Mouse (Mus musculus): ENCODE data around the gene Olfr148. TPM values are rescaled to one million over a fixed set of nuclear protein-coding genes. Genes with fewer than 3 reads are reported as not detected.

Olfr148 gene
- polyA plus RNA-seq, 1 experiment, result not detected

GRCm38 (mm10) chr9:39629069-39629468 is 18.6 kb downstream of the Olfr148 start:
- Histone ChIP-seq H3K36me3 (ENCODE audit: control insufficient read depth, insufficient read depth, low read length, poor library complexity, severe bottlenecking) (no peaks in the 10 kb centered on the region), H3K4me1 (ENCODE audit: control insufficient read depth, insufficient read depth, low read length) (no peaks in the 10 kb centered on the region), H3K9me3 (replicated peaks; ENCODE audit: control insufficient read depth, insufficient read depth, low read length, poor library complexity, severe bottlenecking) (no peaks in the 10 kb centered on the region), H3K4me3 (ENCODE audit: low read depth, low read length) (no peak overlapping the region), H3K9ac (ENCODE audit: low read depth, poor library complexity, severe bottlenecking) (no peak overlapping the region), H3K27ac (ENCODE audit: insufficient read depth, low read length) (no peak overlapping the region), H3K27me3 (ENCODE audit: control insufficient read depth, insufficient read depth, low read length, poor library complexity, severe bottlenecking) (no peaks in the 10 kb centered on the region)
- no peak for TF ChIP-seq EP300 (IDR thresholded peaks at IDR 0.05; ENCODE audit: insufficient read depth, low read depth, low read length)
- no peak for TF ChIP-seq POLR2A (IDR thresholded peaks at IDR 0.05; ENCODE audit: insufficient read depth, low read length)
- TF ChIP-seq CTCF (IDR thresholded peaks at IDR 0.05; ENCODE audit: low read depth, low read length), result no peak

GRCm38 (mm10) chr9:39633913-39634594 is 23.6 kb downstream of the Olfr148 start:
- Histone ChIP-seq H3K9me3 (replicated peaks; ENCODE audit: control insufficient read depth, insufficient read depth, low read length, poor library complexity, severe bottlenecking) (no peaks in the 10 kb centered on the region), H3K27me3 (ENCODE audit: control insufficient read depth, insufficient read depth, low read length, poor library complexity, severe bottlenecking) (no peaks in the 10 kb centered on the region), H3K27ac (ENCODE audit: insufficient read depth, low read length) (no peak overlapping the region), H3K36me3 (ENCODE audit: control insufficient read depth, insufficient read depth, low read length, poor library complexity, severe bottlenecking) (no peaks in the 10 kb centered on the region), H3K4me3 (ENCODE audit: low read depth, low read length) (no peak overlapping the region), H3K9ac (ENCODE audit: low read depth, poor library complexity, severe bottlenecking) (no peak overlapping the region), H3K4me1 (ENCODE audit: control insufficient read depth, insufficient read depth, low read length) (no peaks in the 10 kb centered on the region)
- TF ChIP-seq POLR2A (IDR thresholded peaks at IDR 0.05; ENCODE audit: insufficient read depth, low read length), result no peak
- TF ChIP-seq CTCF (IDR thresholded peaks at IDR 0.05; ENCODE audit: low read depth, low read length), result no peak
- TF ChIP-seq EP300 (IDR thresholded peaks at IDR 0.05; ENCODE audit: insufficient read depth, low read depth, low read length), result no peak

- H3K4me1 ChIP-seq (ENCODE audit: control insufficient read depth, insufficient read depth, low read length), result no peaks in the 10 kb centered on the region
- H3K9ac ChIP-seq (ENCODE audit: low read depth, poor library complexity, severe bottlenecking), result no peak within 1 kb of the TSS
- no peaks in the 10 kb centered on the region for H3K36me3 ChIP-seq (ENCODE audit: control insufficient read depth, insufficient read depth, low read length, poor library complexity, severe bottlenecking)
- H3K9me3 ChIP-seq (replicated peaks; ENCODE audit: control insufficient read depth, insufficient read depth, low read length, poor library complexity, severe bottlenecking), result no peaks in the 10 kb centered on the region
- no peaks in the 10 kb centered on the region for H3K27me3 ChIP-seq (ENCODE audit: control insufficient read depth, insufficient read depth, low read length, poor library complexity, severe bottlenecking)
- H3K4me3 ChIP-seq (ENCODE audit: low read depth, low read length), result no peak within 1 kb of the TSS
- no peak for TF ChIP-seq POLR2A (IDR thresholded peaks at IDR 0.05; ENCODE audit: insufficient read depth, low read length)
- TF ChIP-seq CTCF (IDR thresholded peaks at IDR 0.05; ENCODE audit: low read depth, low read length), result no peak
- no peak for TF ChIP-seq EP300 (IDR thresholded peaks at IDR 0.05; ENCODE audit: insufficient read depth, low read depth, low read length)
- no peak within 1 kb of the TSS for H3K27ac ChIP-seq (ENCODE audit: insufficient read depth, low read length)
These were observed 34.3 kb downstream of the Olfr148 start, which contains the start of gene Olfr961 for GRCm38 (mm10) chr9:39644785-39645184. Gene Olfr961, plus strand, starts transcription at chr9:39645085.

DNA sequence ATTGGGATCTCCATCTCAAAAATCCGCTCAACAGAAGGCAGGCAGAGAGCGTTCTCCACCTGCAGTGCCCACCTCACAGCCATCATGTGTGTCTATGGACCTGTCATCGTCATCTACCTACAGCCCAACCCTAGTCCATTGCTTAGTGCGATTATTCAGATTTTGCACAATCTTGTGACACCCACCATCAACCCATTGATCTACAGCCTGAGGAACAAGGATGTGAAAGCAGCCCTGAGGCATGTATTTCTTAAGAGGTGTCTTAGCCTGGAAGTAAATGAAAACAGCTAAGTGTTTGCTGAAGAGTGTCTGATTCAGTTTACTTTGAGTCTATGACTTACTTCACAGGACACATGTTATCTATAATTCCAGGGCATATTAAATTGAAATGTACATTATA is 36.9 kb downstream of the Olfr148 start:
- no peaks in the 10 kb centered on the region for H3K4me1 ChIP-seq (ENCODE audit: control insufficient read depth, insufficient read depth, low read length)
- no peaks in the 10 kb centered on the region for H3K9me3 ChIP-seq (replicated peaks; ENCODE audit: control insufficient read depth, insufficient read depth, low read length, poor library complexity, severe bottlenecking)

GRCm38 (mm10) chr9:39654756-39655396 is 44.4 kb downstream of the Olfr148 start:
- Histone ChIP-seq H3K4me1 (ENCODE audit: control insufficient read depth, insufficient read depth, low read length) (no peaks in the 10 kb centered on the region), H3K27ac (ENCODE audit: insufficient read depth, low read length) (no peak overlapping the region), H3K4me3 (ENCODE audit: low read depth, low read length) (no peak overlapping the region), H3K9ac (ENCODE audit: low read depth, poor library complexity, severe bottlenecking) (no peak overlapping the region), H3K27me3 (ENCODE audit: control insufficient read depth, insufficient read depth, low read length, poor library complexity, severe bottlenecking) (no peaks in the 10 kb centered on the region), H3K9me3 (replicated peaks; ENCODE audit: control insufficient read depth, insufficient read depth, low read length, poor library complexity, severe bottlenecking) (no peaks in the 10 kb centered on the region), H3K36me3 (ENCODE audit: control insufficient read depth, insufficient read depth, low read length, poor library complexity, severe bottlenecking) (no peaks in the 10 kb centered on the region)
- TF ChIP-seq EP300 (IDR thresholded peaks at IDR 0.05; ENCODE audit: insufficient read depth, low read depth, low read length) (no peak), CTCF (IDR thresholded peaks at IDR 0.05; ENCODE audit: low read depth, low read length) (no peak), POLR2A (IDR thresholded peaks at IDR 0.05; ENCODE audit: insufficient read depth, low read length) (no peak)

More for the DNA sequence above, 36.9 kb downstream of the Olfr148 start:
- TF ChIP-seq EP300 (IDR thresholded peaks at IDR 0.05; ENCODE audit: insufficient read depth, low read depth, low read length) (no peak), CTCF (IDR thresholded peaks at IDR 0.05; ENCODE audit: low read depth, low read length) (no peak)
- H3K9ac ChIP-seq (ENCODE audit: low read depth, poor library complexity, severe bottlenecking), result no peak overlapping the region
- no peaks in the 10 kb centered on the region for H3K27me3 ChIP-seq (ENCODE audit: control insufficient read depth, insufficient read depth, low read length, poor library complexity, severe bottlenecking)
- no peak overlapping the region for H3K27ac ChIP-seq (ENCODE audit: insufficient read depth, low read length)
- H3K4me3 ChIP-seq (ENCODE audit: low read depth, low read length), result no peak overlapping the region
- H3K36me3 ChIP-seq (ENCODE audit: control insufficient read depth, insufficient read depth, low read length, poor library complexity, severe bottlenecking), result no peaks in the 10 kb centered on the region

Other genes with a start within 250 kb of the Olfr148 start
- not detected in 2 replicates for gene Olfr951, start 223.2 kb upstream of the Olfr148 start, polyA plus RNA-seq (2011; ENCODE audit: insufficient read depth, insufficient read length, low read depth, missing spikeins)
- not detected in 2 replicates for gene Olfr952, start 183.5 kb upstream of the Olfr148 start, polyA plus RNA-seq (2011; ENCODE audit: insufficient read depth, insufficient read length, low read depth, missing spikeins)
- gene Olfr954, start 154.0 kb upstream of the Olfr148 start, polyA plus RNA-seq (2011; ENCODE audit: insufficient read depth, insufficient read length, low read depth, missing spikeins), result not detected in 2 replicates
- gene Olfr955, start 138.7 kb upstream of the Olfr148 start, polyA plus RNA-seq (2011; ENCODE audit: insufficient read depth, insufficient read length, low read depth, missing spikeins), result not detected in 2 replicates
- gene Olfr44, start 116.7 kb upstream of the Olfr148 start, polyA plus RNA-seq (2011; ENCODE audit: insufficient read depth, insufficient read length, low read depth, missing spikeins), result not detected in 2 replicates
- gene Olfr957, start 94.8 kb upstream of the Olfr148 start, polyA plus RNA-seq (2011; ENCODE audit: insufficient read depth, insufficient read length, low read depth, missing spikeins), result not detected in 2 replicates
- not detected in 2 replicates for gene Olfr958, start 56.6 kb upstream of the Olfr148 start, polyA plus RNA-seq (2011; ENCODE audit: insufficient read depth, insufficient read length, low read depth, missing spikeins)
- gene Olfr959, start 35.1 kb upstream of the Olfr148 start, polyA plus RNA-seq (2011; ENCODE audit: insufficient read depth, insufficient read length, low read depth, missing spikeins), result not detected in 2 replicates
- gene AW551984, start 6.3 kb upstream of the Olfr148 start, polyA plus RNA-seq (2011; ENCODE audit: insufficient read depth, insufficient read length, low read depth, missing spikeins), result 1.5 and 2.0 TPM in 2 replicates
- not detected in 2 replicates for gene Olfr960, start 10.7 kb downstream of the Olfr148 start, polyA plus RNA-seq (2011; ENCODE audit: insufficient read depth, insufficient read length, low read depth, missing spikeins)
- gene Olfr961, start 34.4 kb downstream of the Olfr148 start, polyA plus RNA-seq (2011; ENCODE audit: insufficient read depth, insufficient read length, low read depth, missing spikeins), result not detected in 2 replicates
- not detected in 2 replicates for gene Olfr963, start 56.5 kb downstream of the Olfr148 start, polyA plus RNA-seq (2011; ENCODE audit: insufficient read depth, insufficient read length, low read depth, missing spikeins)
- gene Olfr149, start 96.5 kb downstream of the Olfr148 start, polyA plus RNA-seq (2011; ENCODE audit: insufficient read depth, insufficient read length, low read depth, missing spikeins), result not detected in 2 replicates
- gene Olfr965, start 100.7 kb downstream of the Olfr148 start, polyA plus RNA-seq (2011; ENCODE audit: insufficient read depth, insufficient read length, low read depth, missing spikeins), result not detected in 2 replicates
- not detected in 2 replicates for gene Olfr150, start 120.3 kb downstream of the Olfr148 start, polyA plus RNA-seq (2011; ENCODE audit: insufficient read depth, insufficient read length, low read depth, missing spikeins)
- gene Olfr967, start 135.6 kb downstream of the Olfr148 start, polyA plus RNA-seq (2011; ENCODE audit: insufficient read depth, insufficient read length, low read depth, missing spikeins), result not detected in 2 replicates
- gene Olfr968, start 172.6 kb downstream of the Olfr148 start, polyA plus RNA-seq (2011; ENCODE audit: insufficient read depth, insufficient read length, low read depth, missing spikeins), result not detected in 2 replicates
- gene Olfr969, start 180.3 kb downstream of the Olfr148 start, polyA plus RNA-seq (2011; ENCODE audit: insufficient read depth, insufficient read length, low read depth, missing spikeins), result not detected in 2 replicates
- not detected in 2 replicates for gene Olfr970, start 198.2 kb downstream of the Olfr148 start, polyA plus RNA-seq (2011; ENCODE audit: insufficient read depth, insufficient read length, low read depth, missing spikeins)
- not detected in 2 replicates for gene Olfr971, start 226.2 kb downstream of the Olfr148 start, polyA plus RNA-seq (2011; ENCODE audit: insufficient read depth, insufficient read length, low read depth, missing spikeins)

Data from ES-Bruce4 (cell line).